Mouse (Mus musculus) ES-Bruce4 (cell line): ENCODE data around the gene Serpina7.

Experiments
- CTCF ChIP-seq: IDR thresholded peaks from one replicate; pipeline ENCODE4 v1.8.1; 2011; ENCODE audit warnings: low read depth, low read length
- POLR2A ChIP-seq: IDR thresholded peaks from one replicate; pipeline ENCODE4 v1.8.1; 2011; ENCODE audit warnings: low read length; ENCODE audit not compliant: insufficient read depth

GRCm38 (mm10) chrX:139085077-139085476, at the start of gene Serpina7:
- no peak for TF ChIP-seq CTCF
- no peak for TF ChIP-seq POLR2A
